Mouse (Mus musculus) kidney, postnatal 10 days (tissue): ENCODE measurements around the gene Frrs1.

ENCODE experiments used
- DNase-seq: peaks from one replicate; pipeline ENCODE4 v3.0.0; 2021; ENCODE audit warnings: mixed read lengths

Gene Frrs1

DNA sequence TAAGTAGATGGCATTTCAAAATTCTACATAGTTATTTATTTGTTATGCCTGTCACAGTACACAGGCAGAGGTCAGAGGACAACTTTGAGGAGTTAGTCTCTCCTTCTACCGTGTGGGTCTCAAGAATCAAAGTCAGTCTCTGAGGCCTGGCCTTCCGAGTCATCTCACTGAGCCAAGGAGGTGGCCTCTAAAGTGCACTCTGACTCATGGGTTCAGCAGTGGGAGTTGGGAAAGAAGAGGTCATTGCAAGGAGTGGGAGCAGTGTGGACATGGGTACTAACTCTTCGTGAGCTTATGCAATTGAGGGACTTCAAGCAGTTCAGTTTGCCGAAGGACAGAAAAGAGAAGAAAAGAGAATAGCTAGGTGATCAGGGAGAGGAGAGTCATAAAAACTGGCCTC is 10.3 kb upstream of the Frrs1 start:
- no peak for DNase-seq

DNA sequence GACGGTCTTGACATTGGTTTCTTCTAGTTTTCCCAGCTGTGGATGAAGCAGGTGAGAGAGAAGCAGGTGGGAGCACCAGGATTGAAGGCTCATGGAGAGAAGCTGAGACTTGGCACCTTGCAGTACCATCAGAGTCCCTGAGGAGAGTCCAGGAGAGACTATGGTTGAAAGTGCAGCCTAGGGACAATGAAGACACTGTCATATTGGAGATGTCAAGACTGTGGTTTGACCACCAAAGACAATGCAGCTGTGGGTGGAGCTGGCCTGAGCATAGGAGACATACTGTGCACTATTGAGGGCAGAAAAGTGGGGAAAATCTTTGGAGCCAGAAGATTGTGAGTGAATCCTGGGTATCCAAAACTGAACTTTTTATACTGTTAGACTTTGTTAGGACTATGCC is 8.9 kb upstream of the Frrs1 start:
- no peak for DNase-seq

DNA sequence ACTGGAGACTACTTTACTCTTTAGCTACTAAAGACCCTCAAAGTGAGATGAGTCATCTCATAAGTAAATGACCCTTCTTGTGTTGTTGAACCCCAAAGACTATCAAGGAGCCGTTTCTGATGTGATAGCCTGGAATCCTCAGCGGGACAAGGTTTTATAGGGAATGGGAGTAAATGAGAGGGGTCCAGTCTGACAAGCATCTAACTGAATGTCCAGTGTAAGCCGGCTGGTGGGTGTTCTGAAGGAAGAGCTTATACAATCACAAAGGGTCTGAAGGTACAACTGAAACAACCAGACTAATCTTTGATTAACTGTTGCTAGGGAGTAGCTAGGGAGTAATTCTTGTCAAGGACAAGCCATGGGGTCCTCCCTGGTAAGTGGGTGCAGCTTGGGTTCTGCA is 6.8 kb upstream of the Frrs1 start:
- no peak for DNase-seq

DNA sequence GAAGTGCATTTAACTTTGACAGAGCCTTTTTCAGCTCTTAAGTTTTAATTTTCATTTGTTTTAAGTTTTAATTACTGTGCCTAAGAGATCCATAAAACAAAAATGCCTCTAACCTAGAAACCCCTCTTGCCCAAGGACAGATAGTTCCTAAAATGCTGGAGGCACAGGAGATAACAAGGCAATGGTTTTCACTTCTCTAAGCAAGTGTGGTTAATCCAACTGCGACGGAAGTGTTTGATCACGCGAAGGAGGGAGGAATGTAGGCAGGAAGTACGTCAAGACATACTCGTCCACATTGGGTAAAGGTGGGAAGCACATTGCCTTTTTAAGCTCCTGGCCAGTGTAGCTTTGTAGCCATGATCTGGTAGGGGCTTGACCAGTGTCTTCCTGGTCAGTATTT is 1.7 kb upstream of the Frrs1 start:
- DNase-seq = no peak

DNA sequence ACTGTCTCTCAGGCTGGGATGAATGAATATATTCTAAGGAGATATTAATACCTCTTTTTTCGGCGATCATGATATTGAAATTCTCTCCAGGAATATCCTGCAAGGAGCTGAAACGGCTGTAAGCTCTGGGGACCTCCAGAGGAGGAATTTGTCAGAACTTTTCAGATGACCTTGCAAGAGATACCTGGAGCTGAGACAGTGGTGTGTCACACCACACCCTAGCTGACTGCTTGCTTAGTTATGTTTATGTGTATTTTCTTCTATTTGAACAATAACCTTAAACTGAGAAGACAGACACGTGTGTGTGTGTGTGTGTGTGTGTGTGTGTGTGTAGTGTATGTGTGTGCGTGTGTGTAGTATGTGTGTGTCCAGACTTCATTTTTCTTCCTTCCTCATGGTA is 488 bp downstream of the Frrs1 start:
- DNase-seq = no peak

DNA sequence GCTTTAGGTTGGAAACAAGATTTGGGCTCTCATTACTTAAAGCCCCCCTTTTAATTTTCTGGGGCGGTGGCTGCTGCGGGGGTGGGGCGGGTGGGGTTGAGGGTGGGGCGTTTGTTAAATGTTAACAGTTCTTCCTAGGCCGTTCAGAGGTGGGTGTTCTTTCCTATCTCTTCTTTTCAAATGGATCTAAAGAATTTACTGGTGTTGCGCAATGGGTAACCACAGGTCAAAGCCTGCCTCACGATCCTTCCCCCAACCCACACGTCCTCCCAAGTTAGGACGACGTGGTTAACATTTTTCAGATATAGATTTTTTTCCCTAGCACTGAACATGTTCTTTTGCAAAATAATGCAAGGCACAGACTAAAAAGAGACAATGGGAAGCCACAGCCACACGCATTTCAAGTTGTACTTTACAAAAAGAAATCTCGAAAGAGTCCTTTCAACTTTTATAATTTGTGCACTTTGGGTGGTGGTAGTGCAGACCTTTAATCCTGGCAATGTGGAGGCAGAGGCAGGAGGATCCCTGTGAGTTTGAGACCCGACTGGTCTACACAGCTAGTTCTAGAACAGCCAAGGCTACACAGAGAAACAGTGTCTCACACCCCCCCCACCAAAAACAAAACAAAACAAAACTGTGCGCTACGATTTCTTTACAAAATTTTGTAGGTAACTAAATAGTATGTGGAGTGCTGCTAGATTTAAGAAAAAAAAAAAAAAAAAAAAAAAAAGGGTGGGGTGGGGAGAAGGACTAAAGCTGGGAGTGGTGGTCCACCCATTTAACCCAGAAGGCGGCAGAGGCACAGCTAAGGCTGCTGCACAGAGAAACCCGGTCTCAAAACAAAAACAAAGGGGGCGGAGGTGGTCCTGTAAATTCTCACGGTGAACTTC is 1.3 kb downstream of the Frrs1 start:
- no peak for DNase-seq

DNA sequence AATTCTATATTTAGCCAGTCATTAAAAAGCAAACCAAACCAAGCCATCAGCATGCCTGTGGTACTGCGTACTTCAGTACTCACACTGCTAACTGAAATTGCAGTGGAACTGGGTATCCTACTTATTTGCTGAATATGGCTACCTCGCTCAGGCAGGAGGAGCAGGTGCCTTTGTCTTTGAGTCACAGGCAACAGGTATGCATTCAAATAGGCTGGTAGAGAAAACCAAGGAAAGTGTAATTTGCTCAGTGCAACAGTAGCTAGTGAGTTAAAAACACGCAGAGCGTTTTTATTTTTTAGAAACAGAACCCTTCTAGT is 1.9 kb downstream of the Frrs1 start:
- DNase-seq = no peak

DNA sequence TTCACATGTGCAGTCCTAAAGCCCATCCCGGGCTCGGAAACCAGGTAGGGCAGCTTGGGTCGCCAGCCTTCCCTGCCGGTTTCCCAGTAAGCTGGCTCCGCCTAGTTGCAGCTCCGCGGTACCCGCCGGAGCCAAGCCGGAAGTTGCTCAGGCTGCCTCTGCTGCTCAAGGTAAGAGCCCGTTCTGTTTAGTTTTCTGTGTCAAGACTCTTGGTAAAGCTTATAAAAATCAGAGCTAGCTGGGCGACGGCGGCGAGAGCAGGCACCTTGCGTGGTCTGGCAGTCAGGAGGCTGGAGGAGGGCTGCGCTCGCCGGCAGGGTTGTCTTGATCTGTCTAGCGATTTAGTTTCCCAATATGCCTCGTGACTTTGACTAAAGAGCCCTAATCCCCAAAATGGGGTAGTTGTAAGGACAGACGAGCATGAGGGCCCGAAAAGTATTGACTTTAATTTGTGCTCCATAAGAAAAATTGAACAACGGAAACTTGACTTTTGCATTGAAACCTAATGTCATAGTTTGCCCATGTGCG is 2.3 kb downstream of the Frrs1 start:
- peak; percentile 82 for DNase-seq

DNA sequence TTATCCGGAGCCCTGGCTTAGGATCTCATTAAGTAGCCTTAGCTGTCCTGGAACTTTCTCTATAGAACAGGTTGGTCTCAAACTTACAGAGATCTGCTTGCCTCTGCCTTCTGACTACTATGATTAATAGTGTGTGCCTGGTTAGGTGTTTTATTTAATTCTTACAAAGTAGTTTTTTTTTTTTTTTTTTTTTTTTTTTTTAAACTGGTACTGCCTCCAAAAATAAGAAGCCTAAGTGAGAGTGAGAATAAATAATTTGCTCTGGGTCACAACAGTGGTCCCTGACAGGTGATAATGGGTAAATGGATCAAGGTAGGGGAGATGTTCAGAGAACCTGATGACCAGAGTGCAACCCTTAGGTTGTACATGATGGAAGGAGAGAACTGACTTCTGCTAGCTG is 3.4 kb downstream of the Frrs1 start:
- DNase-seq = no peak

DNA sequence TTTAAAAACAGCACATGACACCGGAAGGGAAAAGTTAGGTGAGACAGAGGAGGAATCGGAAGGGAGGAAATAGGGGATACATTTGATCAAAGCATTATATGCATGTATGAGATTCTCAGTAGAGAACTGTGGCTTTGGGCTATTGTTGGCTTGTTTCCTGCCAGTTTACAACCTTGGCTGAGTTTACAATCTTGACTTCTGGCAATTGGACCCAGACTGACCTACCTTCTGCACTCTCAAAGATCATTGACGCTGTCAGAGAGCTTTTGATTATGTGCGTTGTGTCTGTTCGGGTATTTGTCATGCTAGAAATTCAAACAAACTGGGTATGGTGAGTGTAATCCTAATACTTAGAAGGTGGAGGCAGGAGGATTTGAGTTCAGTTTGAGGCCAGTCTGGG is 5.2 kb downstream of the Frrs1 start:
- no peak for DNase-seq

DNA sequence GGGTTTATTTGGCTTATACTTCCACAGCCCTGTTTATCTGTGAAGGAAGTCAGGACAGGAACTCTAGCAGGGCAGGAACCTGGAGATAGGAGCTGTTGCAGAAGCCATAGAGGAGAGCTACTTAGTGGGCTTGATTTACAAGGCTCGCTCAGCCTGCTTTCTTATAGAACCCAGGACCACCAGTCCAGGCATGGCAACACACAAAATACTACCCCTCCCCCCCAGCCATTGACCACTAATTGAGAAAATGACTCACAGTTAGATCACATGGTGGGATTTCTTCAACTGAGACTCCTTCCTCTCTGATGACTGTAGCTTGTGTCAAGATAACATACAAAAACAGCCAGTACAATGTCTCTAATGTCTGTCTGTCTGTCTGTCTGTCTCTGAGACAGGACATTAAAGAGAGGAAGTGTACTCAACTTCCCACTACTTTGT is 6.0 kb downstream of the Frrs1 start:
- DNase-seq = no peak

DNA sequence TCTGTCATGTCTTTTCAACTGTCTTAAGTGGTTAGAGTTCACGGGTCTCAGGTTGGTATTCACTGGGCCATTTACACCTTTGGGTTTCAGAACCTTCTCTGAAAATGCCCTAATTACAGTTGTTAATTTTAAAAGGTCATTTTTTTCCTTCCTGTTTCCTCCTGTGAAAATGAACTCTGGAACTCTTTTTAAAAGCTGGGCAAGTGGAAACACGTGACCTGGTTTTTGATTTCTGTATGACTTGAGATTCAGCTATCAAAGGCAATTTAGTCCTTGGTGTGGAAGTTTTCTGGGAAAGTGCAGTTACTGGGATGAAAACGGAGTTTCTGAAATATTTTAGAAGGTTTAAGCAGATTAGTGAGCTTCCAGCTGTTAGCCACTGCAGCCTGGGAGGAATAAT is 11.1 kb downstream of the Frrs1 start:
- DNase-seq = no peak

DNA sequence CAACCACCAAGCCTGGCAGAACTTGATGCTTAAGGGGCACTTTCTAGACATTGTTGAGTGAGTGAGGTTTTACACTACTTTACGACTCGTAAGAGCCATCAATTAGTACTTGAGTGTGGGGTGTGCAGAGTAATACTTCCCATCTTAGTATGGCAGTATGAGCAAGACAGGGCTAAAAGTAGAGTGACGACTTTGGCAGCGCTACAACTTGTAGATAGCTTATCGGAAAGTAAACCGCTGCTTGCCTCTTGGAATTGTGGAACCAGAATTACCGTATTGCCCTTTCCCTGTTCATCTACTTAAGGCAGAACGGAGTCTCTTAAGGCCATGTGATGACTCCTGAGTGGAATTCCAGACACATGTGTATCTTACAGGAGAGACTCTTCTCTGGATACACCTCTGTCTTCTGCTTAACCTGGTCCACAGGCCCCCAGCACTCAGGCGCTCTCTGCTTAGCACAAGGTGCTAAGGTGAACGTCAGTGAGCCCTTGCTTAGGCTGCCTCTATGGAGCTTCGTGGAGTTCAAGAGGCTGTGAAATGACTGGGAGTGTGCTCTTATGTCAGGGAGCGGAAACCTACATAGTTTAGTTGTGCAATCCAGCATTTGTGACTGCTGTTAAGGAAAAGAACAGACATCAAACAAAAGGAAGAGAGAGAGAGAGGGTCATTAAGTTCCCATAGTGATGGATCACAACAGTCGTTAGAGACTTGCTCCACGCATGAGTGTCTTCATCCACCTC is 23.1 kb downstream of the Frrs1 start:
- no peak for DNase-seq

DNA sequence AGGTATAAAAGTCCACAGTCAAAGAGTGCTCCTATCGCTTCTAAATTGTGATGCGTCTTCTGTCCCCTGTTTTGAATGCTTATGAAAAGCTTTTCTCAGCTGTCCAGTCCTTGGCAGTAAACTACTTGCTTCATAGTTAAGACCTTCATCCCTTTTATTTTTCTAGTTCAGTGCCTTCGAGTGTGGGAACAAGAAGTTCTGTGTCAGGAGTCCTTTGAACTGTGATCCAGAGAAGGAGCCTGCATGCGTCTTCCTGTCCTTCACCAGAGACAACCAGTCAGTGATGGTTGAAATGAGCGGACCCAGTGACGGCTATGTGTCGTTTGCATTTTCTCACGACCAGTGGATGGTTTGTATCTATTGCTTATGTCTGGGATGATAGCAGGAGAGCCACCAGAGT is 25.7 kb downstream of the Frrs1 start:
- no peak for DNase-seq

DNA sequence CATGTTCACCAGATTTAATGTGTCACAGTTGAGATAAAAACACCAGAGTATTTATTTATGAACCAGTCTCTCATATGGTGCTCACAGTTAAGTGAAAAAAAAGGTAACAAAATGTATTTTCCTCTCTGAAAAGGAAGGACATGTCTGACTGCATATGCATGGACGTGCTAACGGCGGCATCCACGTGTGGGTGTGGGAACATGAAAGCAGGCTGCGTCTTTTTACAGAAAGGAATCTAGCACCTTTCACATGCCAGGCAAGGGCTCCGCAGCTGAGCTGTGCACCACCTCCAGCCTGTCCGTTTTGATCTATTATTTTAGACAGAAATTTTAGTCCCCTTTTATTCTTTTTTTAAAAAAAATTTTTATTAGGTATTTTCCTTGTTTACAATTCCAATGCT is 30.1 kb downstream of the Frrs1 start:
- no peak for DNase-seq

DNA sequence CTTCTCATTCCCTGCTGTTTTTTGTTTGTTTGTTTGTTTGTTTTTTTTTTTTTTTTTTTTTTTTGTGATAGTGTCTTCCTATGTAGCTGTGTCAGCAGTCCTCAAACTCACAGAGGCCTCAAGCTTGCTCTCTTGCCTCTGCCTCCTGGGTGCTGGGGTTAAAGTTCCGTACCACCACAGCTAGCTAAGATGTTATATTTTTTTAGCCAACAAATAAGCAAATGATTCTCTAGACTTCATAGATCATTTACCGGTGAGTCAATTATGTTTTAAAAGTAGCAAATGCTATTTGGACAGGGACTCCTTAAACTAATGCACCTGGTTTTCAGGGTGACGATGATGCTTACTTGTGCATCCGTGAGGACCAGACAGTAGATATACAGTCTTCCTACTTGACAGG is 31.3 kb downstream of the Frrs1 start:
- DNase-seq = peak; percentile 23

DNA sequence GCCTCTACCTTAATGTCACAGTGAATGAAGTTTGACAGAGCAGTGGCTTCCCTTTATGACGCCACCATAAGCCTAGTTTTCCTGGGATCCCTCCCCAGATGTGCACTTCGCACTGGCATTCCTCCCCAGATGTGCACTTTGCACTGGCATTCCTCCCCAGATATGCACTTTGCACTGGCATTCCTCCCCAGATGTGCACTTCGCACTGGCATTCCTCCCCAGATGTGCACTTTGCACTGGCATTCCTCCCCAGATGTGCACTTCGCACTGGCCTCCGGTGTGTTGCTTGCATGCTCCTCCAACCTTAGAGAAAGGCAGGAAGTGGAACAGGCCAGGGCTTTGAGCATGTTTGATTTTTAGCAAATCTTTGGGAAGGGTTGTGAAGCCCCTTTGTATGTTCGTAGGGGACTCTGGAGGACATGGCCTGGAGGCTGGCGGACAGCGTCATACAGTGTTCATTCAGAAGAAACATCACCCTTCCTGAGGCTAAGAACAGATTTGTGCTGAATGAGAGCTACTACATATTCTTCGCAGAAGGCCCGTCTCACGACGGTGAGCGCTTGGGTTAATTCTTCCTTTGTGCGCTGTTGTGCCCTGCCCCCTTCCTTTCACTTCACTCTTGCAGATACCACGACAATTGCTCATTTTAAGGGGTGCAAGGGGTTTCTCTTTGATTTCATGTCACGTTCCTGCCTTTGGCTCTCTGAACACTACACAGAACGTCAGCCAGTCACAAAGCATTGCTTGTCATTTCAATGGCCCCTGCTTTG is 32.4 kb downstream of the Frrs1 start:
- peak; percentile 13 for DNase-seq

DNA sequence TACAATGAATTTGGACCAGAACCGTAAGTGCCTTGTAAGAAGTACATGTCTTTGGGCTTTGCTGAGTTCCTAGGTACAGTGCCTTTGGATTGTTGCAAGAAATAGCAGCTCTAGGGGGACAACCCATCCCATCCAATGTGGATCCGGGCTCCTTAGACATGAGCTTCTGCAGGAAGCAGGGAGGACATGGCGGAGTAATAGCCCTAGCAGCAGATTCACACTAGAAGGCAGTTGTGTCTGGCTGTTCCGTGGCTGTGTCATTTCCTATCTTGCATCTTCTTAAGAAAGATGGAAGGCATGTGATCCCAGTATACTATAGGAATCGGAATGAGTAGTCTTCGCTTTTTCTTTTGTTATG is 32.9 kb downstream of the Frrs1 start:
- no peak for DNase-seq

DNA sequence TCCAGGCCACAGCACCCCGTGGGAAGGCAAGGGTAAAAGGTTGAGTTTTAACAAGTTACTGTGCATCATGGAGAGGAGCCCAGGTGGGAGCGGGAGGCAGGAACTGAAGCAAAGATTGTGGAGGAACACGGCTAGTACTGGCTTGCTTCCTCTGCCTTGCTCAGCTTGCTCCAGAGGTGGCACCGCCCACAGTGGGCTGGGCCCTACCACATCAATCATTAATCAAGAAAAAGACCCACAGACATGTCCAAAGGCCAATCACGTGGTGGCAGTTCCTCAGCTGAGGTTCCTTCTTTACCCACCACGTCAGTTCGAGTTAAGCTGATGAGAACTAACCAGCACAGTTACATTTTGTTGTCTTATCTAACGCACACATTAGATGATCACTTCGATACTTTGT is 33.6 kb downstream of the Frrs1 start:
- DNase-seq = peak; percentile 66

DNA sequence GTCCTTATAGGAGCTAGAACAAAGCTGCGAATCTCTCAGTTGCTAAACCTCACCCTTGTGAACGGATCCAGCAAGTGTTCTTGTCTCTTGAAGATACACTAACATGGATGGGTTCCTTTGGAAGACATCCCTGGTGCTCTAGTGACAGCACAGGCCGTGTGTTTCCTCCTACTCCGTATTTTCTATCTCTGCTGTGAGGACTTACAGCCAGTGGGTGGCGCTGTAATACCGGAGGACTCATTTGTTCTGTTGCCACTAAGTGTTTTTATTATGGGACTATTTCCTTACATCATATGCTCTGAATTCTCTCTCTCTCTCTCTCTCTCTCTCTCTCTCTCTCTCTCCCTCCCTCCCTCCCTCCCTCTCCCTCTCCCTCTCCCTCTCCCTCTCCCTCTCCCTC is 44.9 kb downstream of the Frrs1 start:
- DNase-seq = peak; percentile 85

DNA sequence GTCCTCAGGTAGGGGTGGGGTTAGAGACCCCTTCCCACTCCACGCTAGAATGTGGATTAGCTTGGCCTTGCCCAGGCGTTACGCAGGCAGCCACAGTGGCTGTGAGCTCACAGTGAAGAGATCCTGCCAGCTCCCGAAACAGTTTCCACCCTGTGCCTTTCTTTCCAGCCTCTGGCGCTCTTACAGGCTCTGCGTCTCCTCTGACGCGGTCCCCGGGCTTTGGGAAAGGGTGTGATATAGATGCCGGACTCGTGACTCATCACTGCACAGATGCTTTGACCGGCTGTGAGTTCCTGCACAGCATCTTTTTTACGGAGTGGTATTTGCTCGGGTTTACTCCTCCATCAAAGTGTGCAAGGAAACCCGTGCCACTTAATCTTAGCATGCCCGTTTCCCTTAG is 46.6 kb downstream of the Frrs1 start:
- no peak for DNase-seq

DNA sequence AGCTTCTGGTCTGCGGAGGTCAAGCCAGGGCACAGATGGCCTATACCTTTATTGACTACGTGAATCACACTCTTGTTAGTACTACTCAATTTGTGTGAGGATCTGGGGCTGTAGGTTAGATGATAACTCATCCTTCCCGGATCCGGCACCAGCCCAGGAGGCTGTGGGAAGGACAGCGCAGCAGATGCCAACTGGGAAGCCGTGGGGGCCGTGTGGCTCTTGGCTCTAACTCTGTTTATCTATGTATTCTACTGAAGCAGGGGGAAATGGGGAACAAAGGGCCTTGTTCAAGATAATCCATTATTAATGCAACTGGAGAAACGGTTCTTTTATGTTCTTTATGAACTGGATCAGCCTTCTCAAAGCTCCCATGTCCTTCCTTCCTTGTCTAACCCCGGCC is 47.3 kb downstream of the Frrs1 start:
- no peak for DNase-seq

DNA sequence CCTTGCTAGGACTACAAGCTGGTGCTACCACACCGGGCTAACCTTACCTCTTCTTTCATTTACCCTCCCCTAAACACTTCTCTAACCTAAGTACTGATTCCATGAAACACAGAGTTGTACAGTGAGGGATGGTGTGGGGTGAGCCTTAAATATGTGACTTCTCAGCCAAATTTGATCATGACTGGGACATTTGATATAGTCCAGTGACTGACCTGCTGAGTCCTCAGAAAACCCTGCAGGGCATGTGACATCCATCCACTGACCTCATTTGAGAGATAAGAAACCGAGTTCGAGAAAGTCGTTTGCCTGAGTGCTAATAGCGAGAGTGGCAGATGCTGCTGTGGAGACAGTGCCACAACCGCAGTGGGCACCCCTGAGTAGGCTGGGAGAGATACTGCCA is 55.1 kb downstream of the Frrs1 start:
- no peak for DNase-seq

DNA sequence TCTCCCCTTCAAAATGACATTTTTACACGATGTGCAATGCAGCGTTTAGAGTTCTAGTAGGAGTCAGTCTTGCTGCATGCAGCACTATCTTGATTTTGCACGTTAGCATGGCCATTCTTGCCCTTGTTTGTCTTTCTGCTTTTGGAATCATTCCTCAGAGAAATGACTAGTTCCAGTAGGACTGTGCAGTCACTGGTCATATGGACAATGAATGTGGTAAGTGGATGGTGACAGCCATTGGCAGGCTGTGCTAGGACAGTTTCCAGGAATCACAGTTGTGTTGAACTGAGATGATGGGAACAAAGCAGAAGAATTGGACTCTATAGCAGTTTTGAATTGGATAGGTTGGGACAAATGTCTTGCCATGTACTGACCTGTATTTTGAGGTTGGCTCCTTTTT is 55.7 kb downstream of the Frrs1 start:
- DNase-seq = no peak
